Mouse (Mus musculus): ENCODE results near the gene Sertad4.

Gene Sertad4

DNA sequence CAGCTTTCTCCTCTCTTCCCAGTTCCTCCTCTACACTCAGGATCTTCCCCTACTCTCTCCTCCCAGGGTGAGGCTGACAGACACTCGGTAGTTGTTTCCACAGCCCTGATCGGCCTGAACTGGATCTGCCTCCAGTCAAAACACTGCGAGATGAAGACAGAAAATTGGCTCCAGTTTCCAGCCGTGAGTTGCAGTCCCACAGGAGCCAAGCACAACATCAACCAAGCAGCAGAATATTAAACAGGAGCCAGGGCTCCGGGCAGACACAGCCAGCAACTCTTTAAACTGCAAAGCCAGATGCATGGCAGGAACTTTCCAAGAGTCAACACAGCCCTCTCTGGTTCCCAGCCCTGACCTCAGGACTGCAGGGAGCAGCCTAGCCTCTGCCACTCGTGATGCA is 3.9 kb downstream of the Sertad4 start:
- DNase-seq (ENCODE audit: low spot score), result peak; percentile 74

DNA sequence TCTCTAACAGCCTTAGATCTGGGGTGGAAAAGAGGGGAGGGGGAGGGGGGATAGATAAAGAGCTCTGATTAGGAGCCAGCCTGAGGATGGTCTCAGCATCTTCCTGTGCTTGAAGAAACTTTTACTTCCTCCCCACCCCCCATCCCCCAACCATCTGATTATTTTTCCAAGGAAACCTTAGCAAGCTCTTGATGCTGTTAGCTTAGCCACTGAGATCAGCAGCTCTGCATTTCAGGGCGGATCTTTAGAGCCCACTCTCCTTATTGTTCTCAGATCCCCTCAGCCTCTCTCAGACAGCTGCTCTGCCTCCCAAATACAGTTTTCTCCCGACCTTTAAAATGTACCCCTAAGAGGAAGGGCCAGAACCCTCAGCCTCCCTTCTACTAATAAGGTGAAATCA is 4.4 kb downstream of the Sertad4 start:
- no peak for DNase-seq (ENCODE audit: low spot score)

DNA sequence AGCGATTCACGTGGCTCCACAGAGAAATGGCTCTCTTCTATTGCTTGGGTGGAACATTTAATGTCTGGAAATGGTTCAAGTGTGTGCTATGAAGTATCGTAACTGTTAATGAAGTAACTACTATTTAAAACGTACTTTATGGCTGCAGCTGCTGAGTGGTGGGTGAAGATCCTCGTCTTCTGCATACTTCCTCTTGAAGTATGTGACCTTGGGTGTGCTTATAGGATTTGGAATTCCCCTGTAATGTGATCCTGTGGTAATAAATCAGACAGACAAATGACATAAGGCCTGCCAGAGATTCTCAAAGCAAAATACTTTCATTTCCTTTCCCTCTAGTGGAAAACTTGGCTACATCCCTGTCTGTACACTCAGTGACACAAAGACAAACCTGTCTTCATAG is 5.9 kb downstream of the Sertad4 start:
- DNase-seq (ENCODE audit: low spot score), result no peak

DNA sequence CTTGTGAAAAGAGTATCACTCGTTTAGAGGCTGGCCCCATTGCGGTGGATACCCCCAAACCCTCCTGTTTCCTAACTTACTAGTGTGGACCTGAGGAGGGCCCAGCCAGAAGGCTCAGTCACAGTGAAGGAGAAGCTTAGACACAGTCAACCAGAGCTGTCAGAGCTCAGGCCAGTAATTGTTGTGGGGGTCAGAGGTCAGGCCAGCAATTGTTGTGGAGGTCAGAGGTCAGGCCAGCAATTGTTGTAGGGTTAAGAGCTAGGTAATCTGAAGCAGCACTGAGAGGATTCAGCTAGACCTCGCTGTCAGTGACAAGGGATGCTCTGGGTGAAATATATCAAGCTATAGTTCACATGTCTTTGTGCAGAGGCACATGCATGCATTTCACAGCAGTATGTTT is 8.3 kb downstream of the Sertad4 start:
- DNase-seq (ENCODE audit: low spot score), result no peak

DNA sequence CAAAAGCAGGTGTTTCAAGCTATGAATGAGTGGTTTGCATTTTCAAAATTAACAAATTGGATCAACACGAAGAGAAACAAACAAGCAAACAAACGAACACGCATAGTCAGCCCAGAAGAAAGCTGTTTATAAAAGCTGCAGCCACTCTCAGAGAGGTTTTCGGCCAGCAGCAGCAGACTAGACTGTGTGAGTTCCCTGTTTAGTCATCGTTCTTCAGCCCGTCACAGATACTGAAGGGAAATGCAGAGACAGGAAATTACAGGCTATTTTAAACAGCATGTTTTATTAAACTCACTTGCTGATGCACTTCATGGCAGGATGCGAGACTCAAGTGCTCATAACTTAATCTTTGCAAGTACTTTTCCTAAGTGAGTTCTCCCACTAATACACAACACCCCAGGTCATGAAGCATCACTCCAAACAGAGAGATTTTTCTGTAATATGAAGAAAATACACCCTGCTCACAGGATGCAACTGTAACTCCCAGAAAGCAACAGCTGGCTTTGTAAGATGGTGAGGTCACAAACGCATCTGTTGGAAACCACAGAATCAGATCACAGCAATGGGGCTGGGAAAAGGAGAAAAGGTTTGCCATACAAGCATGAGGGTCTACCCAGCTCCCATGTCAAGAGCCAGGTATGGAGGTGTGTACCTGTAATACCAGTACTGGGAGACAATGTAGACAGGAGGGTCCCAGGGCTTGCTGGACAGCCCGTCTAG is 14.3 kb downstream of the Sertad4 start:
- DNase-seq (ENCODE audit: low spot score), result no peak

DNA sequence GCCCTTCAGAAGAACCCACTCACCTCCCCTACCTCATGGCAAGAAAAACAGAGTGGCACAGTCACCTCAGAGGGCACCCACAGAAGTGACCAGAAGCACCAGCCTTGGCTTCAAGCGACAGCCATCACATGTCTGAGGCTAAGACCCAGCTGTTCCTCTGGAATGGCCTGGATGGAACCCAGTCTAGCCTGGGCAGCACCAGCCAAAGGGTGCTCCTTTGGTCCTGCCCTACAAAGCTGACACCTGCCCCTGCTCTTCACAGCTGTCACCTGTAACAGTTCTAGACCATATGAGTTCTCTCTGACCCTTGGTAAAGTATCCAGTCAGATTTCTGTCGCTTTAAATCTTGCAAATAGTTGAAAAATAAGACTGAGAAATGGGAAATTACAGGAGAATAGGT is 14.9 kb downstream of the Sertad4 start:
- no peak for DNase-seq (ENCODE audit: low spot score)

DNA sequence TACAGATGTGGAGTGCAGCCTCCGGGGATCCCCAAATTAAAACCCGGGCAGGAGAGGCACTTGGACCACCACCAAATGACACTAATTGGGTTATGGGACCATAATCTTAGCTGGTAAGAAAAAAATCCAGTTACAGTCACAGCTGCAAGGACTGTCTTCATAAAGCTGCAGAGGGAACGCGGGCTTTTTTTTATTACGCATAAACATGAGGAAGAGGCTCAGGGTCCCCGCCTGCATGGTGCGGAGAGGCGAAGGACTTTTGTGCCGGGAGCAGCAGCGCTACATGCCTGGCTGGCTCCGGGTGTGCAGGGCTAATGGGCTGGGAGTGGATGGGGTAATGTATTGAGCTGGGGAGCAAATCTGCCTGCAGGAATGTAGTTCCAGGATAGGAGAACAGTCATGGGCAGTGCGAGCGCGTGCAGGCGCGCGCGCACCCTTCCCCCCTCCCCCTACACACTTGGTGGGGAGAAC is 20.3 kb downstream of the Sertad4 start:
- DNase-seq (ENCODE audit: low spot score), result no peak

DNA sequence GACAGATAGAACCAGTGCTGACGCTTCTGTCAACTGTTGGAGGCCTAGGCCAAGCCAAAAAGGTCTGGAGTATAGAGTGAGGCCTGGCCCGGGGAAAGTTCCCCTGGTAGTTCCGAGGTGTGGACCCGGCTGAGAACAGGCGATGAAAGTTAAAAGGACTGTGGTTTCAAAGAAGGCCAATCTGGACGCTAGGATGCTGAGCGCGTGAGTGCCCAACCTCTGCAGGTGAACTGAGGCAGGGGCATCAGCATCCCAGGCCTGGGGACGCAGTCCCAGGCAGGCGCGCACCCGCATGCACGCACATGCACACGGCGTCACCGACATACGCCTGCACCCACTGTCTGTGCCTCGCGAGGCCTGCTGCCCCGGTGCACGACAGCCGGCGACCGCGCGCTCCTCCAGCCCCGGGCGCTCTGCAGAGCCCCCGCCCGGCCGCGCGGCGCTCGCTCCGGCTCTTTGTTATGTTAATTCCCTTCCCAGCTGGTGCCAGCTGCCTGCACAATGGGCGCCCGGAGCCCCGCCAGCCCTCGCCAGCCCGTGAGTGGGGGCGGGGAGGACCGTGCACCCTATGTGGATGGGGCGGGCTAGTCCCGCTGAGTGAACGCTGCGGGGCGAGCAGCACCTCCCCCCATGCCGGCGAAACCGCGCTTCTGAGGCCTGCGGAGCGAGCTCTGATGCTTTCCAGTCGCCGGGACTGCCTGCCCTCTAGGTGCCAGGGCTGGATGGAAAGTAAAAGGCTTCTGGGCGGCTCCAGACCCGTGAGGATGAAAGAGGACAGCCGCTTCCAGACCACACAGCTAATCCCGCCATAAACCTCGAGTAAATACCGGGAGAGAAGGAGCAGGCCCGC is 21.0 kb downstream of the Sertad4 start:
- peak; percentile 87 for DNase-seq (ENCODE audit: low spot score)

DNA sequence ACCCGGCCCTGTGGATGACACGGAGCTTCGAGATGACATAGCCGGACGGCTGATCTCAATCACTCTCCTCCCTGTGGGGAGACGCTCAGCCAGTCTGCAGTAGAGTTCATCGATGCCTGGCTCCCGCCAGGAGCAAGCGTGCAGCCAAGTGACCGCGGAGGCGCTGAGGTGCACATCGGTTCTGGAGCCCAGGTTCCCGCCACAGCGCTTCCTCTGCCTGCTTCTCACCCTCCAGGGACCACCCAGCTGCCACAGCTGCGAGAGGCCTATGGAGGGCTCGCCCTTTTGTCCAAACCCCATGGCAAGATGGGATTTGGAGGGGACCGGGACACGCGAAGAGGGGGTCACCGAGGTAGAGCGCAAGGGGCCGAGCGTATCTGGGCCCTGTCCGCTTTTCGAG is 22.0 kb downstream of the Sertad4 start:
- DNase-seq (ENCODE audit: low spot score), result no peak

DNA sequence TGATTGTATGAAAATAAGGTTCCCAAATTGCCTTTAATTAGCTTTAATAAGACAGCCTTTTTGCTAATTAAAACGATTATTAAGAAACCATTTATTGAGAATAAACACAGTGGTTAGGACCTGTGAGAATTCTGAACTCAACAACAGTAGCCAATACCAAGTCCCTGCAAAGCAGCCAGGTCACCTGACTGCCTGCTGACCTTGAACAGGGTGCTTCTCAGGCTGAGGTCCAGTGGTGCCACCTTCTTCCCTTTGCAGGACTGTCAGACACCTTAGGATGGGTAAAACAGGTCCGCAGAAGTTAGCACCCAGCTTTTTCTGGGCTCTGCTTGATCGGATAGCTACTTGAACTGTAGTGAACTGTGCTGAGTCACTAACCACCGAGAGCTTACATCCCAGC is 22.5 kb downstream of the Sertad4 start:
- no peak for DNase-seq (ENCODE audit: low spot score)

DNA sequence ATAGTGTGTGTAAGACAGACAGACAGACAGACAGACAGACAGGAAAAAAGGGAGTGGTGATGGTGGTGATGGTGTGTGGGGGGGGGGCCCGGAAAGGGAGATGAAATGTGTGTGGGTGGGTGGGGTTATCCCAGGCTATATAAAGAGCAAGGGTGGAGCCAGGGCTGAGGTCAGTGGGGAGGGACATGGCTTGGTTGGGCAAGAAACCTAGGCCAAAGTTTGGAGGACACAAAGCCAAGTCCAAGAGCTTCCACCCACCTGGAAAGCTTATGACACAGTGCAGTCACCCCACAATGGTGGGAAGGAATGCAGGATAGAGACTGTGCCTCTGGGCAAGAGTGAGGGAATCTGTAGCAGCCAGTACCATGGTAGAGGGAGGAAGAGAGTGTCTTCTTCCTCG is 23.2 kb downstream of the Sertad4 start:
- no peak for DNase-seq (ENCODE audit: low spot score)

DNA sequence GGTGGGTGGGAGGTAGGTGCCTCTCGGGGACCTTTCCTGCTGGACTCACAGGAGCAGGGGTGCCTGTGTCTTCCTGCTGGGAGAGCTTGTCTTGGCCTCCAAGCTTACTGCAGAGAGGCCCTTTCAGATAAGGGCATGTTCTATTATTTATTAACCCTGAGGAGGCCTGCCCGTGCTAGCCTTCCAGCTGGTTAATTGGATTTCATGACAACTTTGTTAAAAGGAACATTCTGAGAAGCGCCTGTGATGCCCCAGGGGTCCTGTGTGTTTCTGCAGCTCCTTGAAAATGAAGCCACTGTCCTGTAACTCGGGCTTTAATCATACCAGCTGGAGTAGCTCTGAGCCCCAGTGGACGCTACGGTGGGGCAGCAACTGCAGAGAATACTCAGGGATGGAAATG is 25.1 kb downstream of the Sertad4 start:
- peak; percentile 59 for DNase-seq (ENCODE audit: low spot score)

DNA sequence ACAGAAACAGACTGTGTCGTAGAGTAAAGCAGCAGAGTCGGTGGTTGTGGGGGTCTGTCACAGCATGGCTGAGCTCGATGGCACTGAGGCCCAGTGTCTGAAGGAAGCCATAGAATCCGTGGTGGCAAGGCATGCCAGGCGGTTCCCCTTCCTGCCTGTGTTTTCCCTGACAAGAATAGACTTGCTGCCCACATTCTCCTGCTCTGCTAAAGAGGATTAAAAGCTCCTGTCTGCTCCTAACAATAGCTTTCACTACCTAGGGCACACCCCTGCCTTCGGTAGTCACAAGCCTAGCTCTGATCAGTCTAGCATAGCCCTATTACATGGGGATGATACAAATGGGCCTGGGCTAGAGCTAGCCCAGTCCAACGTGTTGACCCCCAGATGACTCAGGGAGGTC is 26.6 kb downstream of the Sertad4 start:
- no peak for DNase-seq (ENCODE audit: low spot score)

DNA sequence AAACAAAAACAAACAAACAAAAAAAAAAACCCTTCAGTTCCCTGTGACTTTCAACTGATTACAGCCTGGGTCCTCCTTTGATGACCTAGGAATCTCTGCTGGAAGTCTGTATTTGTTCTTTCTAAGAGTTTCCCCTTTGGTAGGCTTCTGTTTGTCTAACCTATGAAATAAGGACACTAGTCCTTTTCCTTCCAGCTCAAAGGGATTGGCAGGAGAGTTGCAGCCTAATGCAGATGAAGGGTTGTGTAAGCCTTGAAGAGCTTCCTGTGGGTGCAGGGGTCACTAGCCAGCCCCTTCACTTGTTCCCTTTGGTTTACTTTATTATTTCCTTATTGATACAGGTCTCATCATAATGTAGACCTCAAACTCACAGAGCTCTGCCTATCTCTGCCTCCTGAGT is 27.6 kb downstream of the Sertad4 start:
- DNase-seq (ENCODE audit: low spot score), result no peak

DNA sequence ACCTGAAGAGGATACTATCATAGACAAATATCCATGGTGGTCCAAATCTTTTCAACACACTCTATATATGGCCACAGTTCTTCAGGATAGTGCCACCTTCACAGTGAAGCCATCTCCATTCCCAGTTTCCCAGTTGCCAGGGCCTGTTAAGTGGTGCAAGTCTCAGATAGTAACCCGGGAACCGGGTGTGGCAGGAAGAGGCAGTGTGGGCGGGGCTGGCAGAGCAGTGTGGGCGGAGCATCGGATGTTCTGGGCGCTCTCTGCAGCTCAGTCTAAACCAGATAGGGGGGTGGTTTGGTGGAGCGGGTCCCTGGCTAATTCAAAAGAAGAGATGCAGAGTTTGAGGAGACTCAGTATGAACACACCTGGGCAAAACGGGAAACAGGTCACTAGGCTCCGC is 29.8 kb downstream of the Sertad4 start:
- no peak for DNase-seq (ENCODE audit: low spot score)

DNA sequence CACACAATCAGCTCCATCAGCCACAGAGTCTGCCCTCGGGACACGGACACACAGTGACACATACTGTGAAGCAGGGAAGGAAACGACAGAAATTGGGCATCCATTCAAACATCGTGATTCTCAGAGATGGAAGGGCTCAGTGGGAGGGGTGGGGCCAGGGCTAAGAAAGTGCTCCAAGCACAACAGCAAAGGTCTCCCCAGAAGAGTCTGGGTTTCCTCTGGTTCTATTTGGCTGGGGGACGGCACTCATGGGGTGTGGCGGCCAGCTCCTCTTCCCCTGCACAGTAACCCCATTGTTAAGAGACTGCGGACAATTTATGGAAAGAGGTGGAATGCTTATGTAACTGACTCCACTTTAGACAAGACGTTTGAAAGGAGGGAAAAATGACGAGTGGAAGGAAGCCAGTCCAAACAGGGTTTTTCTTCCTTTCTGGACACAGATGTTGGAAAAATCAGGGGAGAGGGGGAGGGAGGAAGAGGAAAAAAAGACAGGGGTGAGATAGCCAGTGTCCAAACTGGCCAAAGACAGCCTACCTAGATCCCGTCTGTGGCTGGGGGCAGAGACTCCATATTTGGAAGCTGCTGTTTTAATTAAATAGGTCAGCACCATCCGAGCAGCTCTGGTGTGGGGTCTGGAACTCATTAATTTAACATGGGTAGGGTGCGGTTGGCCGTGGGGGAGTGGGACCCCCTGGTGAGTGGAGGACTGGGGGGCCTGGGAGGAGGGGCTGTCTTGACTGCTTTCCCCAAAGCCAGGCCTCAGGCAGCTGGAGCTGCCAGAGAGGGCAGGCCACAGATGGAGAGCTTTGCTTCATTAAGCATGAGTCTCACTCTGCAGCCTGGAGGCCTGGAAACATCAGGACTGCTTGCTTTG is 32.7 kb downstream of the Sertad4 start:
- DNase-seq (ENCODE audit: low spot score), result peak; percentile 75

DNA sequence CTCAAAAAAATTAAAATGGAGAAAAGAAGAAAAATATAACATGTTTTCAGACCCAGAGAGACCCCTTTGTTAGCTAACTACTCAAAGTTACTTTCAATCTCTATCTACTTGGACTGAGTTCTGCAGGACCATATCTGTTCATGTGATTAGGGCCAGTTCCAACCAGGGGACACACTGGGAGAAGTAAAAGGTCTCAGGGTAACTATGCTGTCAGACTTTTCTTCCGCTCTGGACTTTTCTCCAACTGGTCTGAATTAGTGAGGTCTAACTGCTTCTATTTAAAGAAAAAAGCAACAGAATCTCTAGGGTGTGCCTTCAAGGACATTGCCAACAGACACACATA is 33.3 kb downstream of the Sertad4 start:
- no peak for DNase-seq (ENCODE audit: low spot score)

DNA sequence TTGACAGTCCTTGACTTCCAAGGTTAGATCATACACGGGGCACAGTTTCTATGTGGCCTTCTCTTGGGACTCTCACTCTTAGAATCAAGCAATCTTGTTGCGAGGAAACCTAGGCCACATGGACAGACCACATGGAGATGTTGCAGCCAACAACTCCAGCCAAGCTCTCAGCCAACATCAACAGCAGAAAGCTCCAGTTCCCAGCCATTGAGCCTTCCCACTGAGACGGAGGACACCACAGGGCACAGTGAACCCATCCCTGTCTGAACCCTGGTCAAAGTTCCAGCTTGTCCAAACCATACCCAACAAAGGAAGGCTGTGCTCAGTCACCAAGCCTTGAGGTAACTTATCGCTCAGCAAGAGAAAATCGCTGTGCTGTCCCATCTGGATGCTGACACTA is 37.2 kb downstream of the Sertad4 start:
- DNase-seq (ENCODE audit: low spot score), result no peak

DNA sequence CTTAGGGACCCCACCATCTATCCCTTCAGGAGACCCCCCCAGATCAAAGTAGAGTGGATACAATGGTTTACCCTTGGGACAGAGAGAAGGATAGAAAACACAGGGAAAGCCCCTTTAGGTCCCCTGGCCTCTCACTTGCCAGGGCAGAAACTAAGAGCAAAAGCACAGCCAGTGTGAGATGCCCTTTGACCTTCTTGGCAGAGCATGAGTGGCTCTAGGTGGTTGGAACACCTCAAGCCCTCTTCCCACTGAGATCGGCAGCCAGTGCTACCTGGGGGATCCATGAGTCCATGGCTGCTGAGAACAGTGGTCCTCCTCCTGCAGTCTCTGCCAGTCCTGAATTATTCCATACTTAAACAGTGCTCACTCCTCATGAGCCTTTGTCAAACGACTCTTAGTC is 39.8 kb downstream of the Sertad4 start:
- DNase-seq (ENCODE audit: low spot score), result no peak

DNA sequence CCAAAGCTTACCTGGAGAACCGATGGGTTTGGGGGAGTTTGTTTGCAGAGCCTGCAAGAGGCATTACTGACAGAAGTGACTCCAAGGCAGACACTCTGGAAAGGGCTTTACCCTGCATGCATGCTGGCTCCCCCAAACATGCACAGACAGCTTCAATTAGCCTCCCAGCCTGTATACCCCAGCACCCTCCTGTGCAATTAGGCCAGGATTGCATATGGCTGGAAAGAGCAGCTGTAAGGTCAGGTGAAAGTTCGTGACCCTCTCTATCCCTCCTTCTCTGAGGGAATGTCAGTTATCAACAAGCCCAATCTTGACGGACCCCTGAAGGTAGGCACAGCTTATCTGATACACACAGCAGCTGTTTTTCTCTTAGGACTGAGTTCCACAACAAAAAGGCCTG is 40.9 kb downstream of the Sertad4 start:
- no peak for DNase-seq (ENCODE audit: low spot score)

DNA sequence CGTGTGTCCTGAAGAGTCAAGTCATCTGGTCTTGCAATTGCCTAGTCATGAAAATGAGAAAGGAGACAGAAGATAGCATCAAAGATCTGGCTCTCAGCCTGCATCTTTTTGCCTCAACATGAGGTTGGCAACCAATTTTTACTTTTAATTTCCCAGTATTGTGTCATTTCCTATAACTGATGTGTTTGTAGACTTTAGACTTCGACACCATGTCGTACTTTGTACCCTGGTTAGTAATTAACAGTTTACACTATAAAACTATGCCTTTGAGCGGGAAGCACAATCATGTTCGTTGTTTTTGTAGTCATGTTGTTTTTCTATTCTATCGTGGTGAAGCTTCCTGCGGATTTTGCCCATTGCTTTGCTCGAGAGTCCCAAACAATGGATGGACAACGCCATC is 42.8 kb downstream of the Sertad4 start:
- DNase-seq (ENCODE audit: low spot score), result no peak

DNA sequence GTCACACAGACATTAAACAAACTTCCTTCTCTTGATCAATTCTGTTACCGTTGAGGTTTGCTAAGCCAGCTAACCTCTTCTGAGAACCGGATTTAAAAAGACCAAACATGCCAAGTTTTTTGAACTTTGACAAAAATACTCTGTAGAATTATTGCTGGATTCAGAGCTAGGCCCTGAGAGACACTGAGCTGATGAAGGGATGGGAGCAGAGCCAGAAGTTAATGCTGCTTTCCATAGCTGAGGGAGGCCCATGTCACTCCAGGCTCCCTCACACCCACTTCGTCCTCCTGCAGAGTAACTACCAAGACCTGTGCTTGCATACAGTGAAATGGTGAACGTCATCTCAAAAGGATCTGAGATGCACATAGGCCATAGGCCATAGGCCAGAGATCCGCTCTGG is 43.3 kb downstream of the Sertad4 start:
- DNase-seq (ENCODE audit: low spot score), result no peak
